Mouse (Mus musculus): Measurements from ENCODE around the gene Lama2. TPM values are rescaled to one million over a fixed set of nuclear protein-coding genes. Genes with fewer than 3 reads are reported as not detected.

Lama2 gene
- polyA plus RNA-seq, 1 experiment from 2014 or later: 33.2 TPM

GRCm38 (mm10) chr10:27164738-27165137 lies 454.8 kb downstream of the Lama2 start:
- no peaks in the 10 kb centered on the region for H3K4me1 ChIP-seq (ENCODE audit: control insufficient read depth in 2 of 2, insufficient read depth in 2 of 2, low read length in 2 of 2)
- no peaks in the 10 kb centered on the region for H3K9me3 ChIP-seq (ENCODE audit: control insufficient read depth, low read length)
- WGBS: 77% methylated on average over 3 of the region's 3 CpGs
- H3K9ac ChIP-seq (ENCODE audit: low read length): no peak overlapping the region
- no peaks in the 10 kb centered on the region for H3K36me3 ChIP-seq (ENCODE audit: control insufficient read depth, insufficient read depth, low read length)
- no peak overlapping the region for H3K27ac ChIP-seq (replicated peaks in 1 of 2; ENCODE audit: control insufficient read depth in 1 of 2, insufficient read depth in 1 of 2, low read depth in 2 of 2, low read length in 2 of 2)
- no peak for ATAC-seq (ENCODE audit: insufficient number of reproducible peaks, insufficient read depth, low FRiP score, low read depth)
- H3K4me3 ChIP-seq (ENCODE audit: control insufficient read depth in 1 of 2, insufficient read depth in 1 of 2, low read depth in 1 of 2, low read length in 2 of 2): no peak overlapping the region
- no peak overlapping the region for H3K4me2 ChIP-seq (ENCODE audit: low read length)
- no peaks in the 10 kb centered on the region for H3K27me3 ChIP-seq (ENCODE audit: control insufficient read depth, insufficient read depth, low read length)

- H3K27ac ChIP-seq (replicated peaks in 1 of 2; ENCODE audit: control insufficient read depth in 1 of 2, insufficient read depth in 1 of 2, low read depth in 2 of 2, low read length in 2 of 2): no peak overlapping the region
- no peaks in the 10 kb centered on the region for H3K4me1 ChIP-seq (ENCODE audit: control insufficient read depth in 2 of 2, insufficient read depth in 2 of 2, low read length in 2 of 2)
- no peak overlapping the region for H3K9ac ChIP-seq (ENCODE audit: low read length)
- ATAC-seq (ENCODE audit: insufficient number of reproducible peaks, insufficient read depth, low FRiP score, low read depth): no peak
- no peak overlapping the region for H3K4me2 ChIP-seq (ENCODE audit: low read length)
- no peaks in the 10 kb centered on the region for H3K27me3 ChIP-seq (ENCODE audit: control insufficient read depth, insufficient read depth, low read length)
- H3K36me3 ChIP-seq (ENCODE audit: control insufficient read depth, insufficient read depth, low read length): no peaks in the 10 kb centered on the region
- 78% methylated on average over 2 of the region's 2 CpGs for WGBS
- no peak overlapping the region for H3K4me3 ChIP-seq (ENCODE audit: control insufficient read depth in 1 of 2, insufficient read depth in 1 of 2, low read depth in 1 of 2, low read length in 2 of 2)
- H3K9me3 ChIP-seq (ENCODE audit: control insufficient read depth, low read length): no peaks in the 10 kb centered on the region
Observed at GRCm38 (mm10) chr10:27162364-27162763, 457.2 kb downstream of the Lama2 start.

- no peak overlapping the region for H3K27ac ChIP-seq (replicated peaks in 1 of 2; ENCODE audit: control insufficient read depth in 1 of 2, insufficient read depth in 1 of 2, low read depth in 2 of 2, low read length in 2 of 2)
- no peak for ATAC-seq (ENCODE audit: insufficient number of reproducible peaks, insufficient read depth, low FRiP score, low read depth)
- no peak overlapping the region for H3K4me3 ChIP-seq (ENCODE audit: control insufficient read depth in 1 of 2, insufficient read depth in 1 of 2, low read depth in 1 of 2, low read length in 2 of 2)
- H3K4me2 ChIP-seq (ENCODE audit: low read length): no peak overlapping the region
- no peaks in the 10 kb centered on the region for H3K9me3 ChIP-seq (ENCODE audit: control insufficient read depth, low read length)
- no peaks in the 10 kb centered on the region for H3K36me3 ChIP-seq (ENCODE audit: control insufficient read depth, insufficient read depth, low read length)
- no peak overlapping the region for H3K9ac ChIP-seq (ENCODE audit: low read length)
- H3K27me3 ChIP-seq (ENCODE audit: control insufficient read depth, insufficient read depth, low read length): no peaks in the 10 kb centered on the region
- H3K4me1 ChIP-seq (ENCODE audit: control insufficient read depth in 2 of 2, insufficient read depth in 2 of 2, low read length in 2 of 2): no peaks in the 10 kb centered on the region
- 77% methylated on average over 3 of the region's 3 CpGs for WGBS
Observed at GRCm38 (mm10) chr10:27150220-27150619, 469.3 kb downstream of the Lama2 start.

- Histone ChIP-seq H3K9ac (ENCODE audit: low read length) (no peak overlapping the region), H3K9me3 (ENCODE audit: control insufficient read depth, low read length) (no peaks in the 10 kb centered on the region), H3K4me1 (ENCODE audit: control insufficient read depth in 2 of 2, insufficient read depth in 2 of 2, low read length in 2 of 2) (peaks cover 0 to 7% of the 10 kb centered on the region in 2 experiments; a peak in 2 of 4 replicates), H3K36me3 (ENCODE audit: control insufficient read depth, insufficient read depth, low read length) (no peaks in the 10 kb centered on the region), H3K4me3 (ENCODE audit: control insufficient read depth in 1 of 2, insufficient read depth in 1 of 2, low read depth in 1 of 2, low read length in 2 of 2) (no peak overlapping the region), H3K4me2 (ENCODE audit: low read length) (no peak overlapping the region), H3K27ac (replicated peaks in 1 of 2; ENCODE audit: control insufficient read depth in 1 of 2, insufficient read depth in 1 of 2, low read depth in 2 of 2, low read length in 2 of 2) (no peak overlapping the region), H3K27me3 (ENCODE audit: control insufficient read depth, insufficient read depth, low read length) (no peaks in the 10 kb centered on the region)
- WGBS: 10% methylated on average over 3 of the region's 3 CpGs
- no peak for ATAC-seq (ENCODE audit: insufficient number of reproducible peaks, insufficient read depth, low FRiP score, low read depth)
Observed at GRCm38 (mm10) chr10:27140422-27140821, 479.1 kb downstream of the Lama2 start.

GRCm38 (mm10) chr10:27135768-27136167 lies 483.8 kb downstream of the Lama2 start:
- H3K27ac ChIP-seq (replicated peaks in 1 of 2; ENCODE audit: control insufficient read depth in 1 of 2, insufficient read depth in 1 of 2, low read depth in 2 of 2, low read length in 2 of 2): no peak overlapping the region
- H3K9ac ChIP-seq (ENCODE audit: low read length): no peak overlapping the region
- no peaks in the 10 kb centered on the region for H3K27me3 ChIP-seq (ENCODE audit: control insufficient read depth, insufficient read depth, low read length)
- H3K4me3 ChIP-seq (ENCODE audit: control insufficient read depth in 1 of 2, insufficient read depth in 1 of 2, low read depth in 1 of 2, low read length in 2 of 2): no peak overlapping the region
- H3K9me3 ChIP-seq (ENCODE audit: control insufficient read depth, low read length): no peaks in the 10 kb centered on the region
- no peak overlapping the region for H3K4me2 ChIP-seq (ENCODE audit: low read length)
- no peak for ATAC-seq (ENCODE audit: insufficient number of reproducible peaks, insufficient read depth, low FRiP score, low read depth)
- WGBS: 63% methylated on average over 1 of the region's 1 CpGs
- no peaks in the 10 kb centered on the region for H3K36me3 ChIP-seq (ENCODE audit: control insufficient read depth, insufficient read depth, low read length)
- H3K4me1 ChIP-seq (ENCODE audit: control insufficient read depth in 2 of 2, insufficient read depth in 2 of 2, low read length in 2 of 2): peaks cover 0 to 18% of the 10 kb centered on the region in 2 experiments; a peak in 3 of 4 replicates

- no peak overlapping the region for H3K4me2 ChIP-seq (ENCODE audit: low read length)
- H3K36me3 ChIP-seq (ENCODE audit: control insufficient read depth, insufficient read depth, low read length): no peaks in the 10 kb centered on the region
- no peaks in the 10 kb centered on the region for H3K9me3 ChIP-seq (ENCODE audit: control insufficient read depth, low read length)
- no peak for ATAC-seq (ENCODE audit: insufficient number of reproducible peaks, insufficient read depth, low FRiP score, low read depth)
- no peak overlapping the region for H3K9ac ChIP-seq (ENCODE audit: low read length)
- WGBS: 10% methylated on average over 1 of the region's 1 CpGs
- H3K4me1 ChIP-seq (ENCODE audit: control insufficient read depth in 2 of 2, insufficient read depth in 2 of 2, low read length in 2 of 2): peaks cover 0 to 13% of the 10 kb centered on the region in 2 experiments; a peak in 3 of 4 replicates
- H3K27me3 ChIP-seq (ENCODE audit: control insufficient read depth, insufficient read depth, low read length): no peaks in the 10 kb centered on the region
- no peak overlapping the region for H3K27ac ChIP-seq (replicated peaks in 1 of 2; ENCODE audit: control insufficient read depth in 1 of 2, insufficient read depth in 1 of 2, low read depth in 2 of 2, low read length in 2 of 2)
- H3K4me3 ChIP-seq (ENCODE audit: control insufficient read depth in 1 of 2, insufficient read depth in 1 of 2, low read depth in 1 of 2, low read length in 2 of 2): no peak overlapping the region
Observed at GRCm38 (mm10) chr10:27133135-27133534, 486.4 kb downstream of the Lama2 start.

GRCm38 (mm10) chr10:27127454-27127853 lies 492.1 kb downstream of the Lama2 start:
- H3K4me2 ChIP-seq (ENCODE audit: low read length): no peak overlapping the region
- H3K27ac ChIP-seq (replicated peaks in 1 of 2; ENCODE audit: control insufficient read depth in 1 of 2, insufficient read depth in 1 of 2, low read depth in 2 of 2, low read length in 2 of 2): peak overlapping the region; percentile 25 to 62; a peak in 3 of 4 replicates
- no peak for ATAC-seq (ENCODE audit: insufficient number of reproducible peaks, insufficient read depth, low FRiP score, low read depth)
- H3K36me3 ChIP-seq (ENCODE audit: control insufficient read depth, insufficient read depth, low read length): no peaks in the 10 kb centered on the region
- peaks cover 3 to 13% of the 10 kb centered on the region in 2 experiments for H3K4me1 ChIP-seq (ENCODE audit: control insufficient read depth in 2 of 2, insufficient read depth in 2 of 2, low read length in 2 of 2)
- no peaks in the 10 kb centered on the region for H3K9me3 ChIP-seq (ENCODE audit: control insufficient read depth, low read length)
- 54% methylated on average over 2 of the region's 2 CpGs for WGBS
- H3K4me3 ChIP-seq (ENCODE audit: control insufficient read depth in 1 of 2, insufficient read depth in 1 of 2, low read depth in 1 of 2, low read length in 2 of 2): no peak overlapping the region
- H3K9ac ChIP-seq (ENCODE audit: low read length): no peak overlapping the region
- no peaks in the 10 kb centered on the region for H3K27me3 ChIP-seq (ENCODE audit: control insufficient read depth, insufficient read depth, low read length)

- WGBS: 79% methylated on average over 5 of the region's 5 CpGs
- H3K9ac ChIP-seq (ENCODE audit: low read length): no peak overlapping the region
- ATAC-seq (ENCODE audit: insufficient number of reproducible peaks, insufficient read depth, low FRiP score, low read depth): no peak
- H3K4me3 ChIP-seq (ENCODE audit: control insufficient read depth in 1 of 2, insufficient read depth in 1 of 2, low read depth in 1 of 2, low read length in 2 of 2): no peak overlapping the region
- H3K4me1 ChIP-seq (ENCODE audit: control insufficient read depth in 2 of 2, insufficient read depth in 2 of 2, low read length in 2 of 2): peaks cover 3 to 13% of the 10 kb centered on the region in 2 experiments
- H3K27me3 ChIP-seq (ENCODE audit: control insufficient read depth, insufficient read depth, low read length): no peaks in the 10 kb centered on the region
- no peaks in the 10 kb centered on the region for H3K36me3 ChIP-seq (ENCODE audit: control insufficient read depth, insufficient read depth, low read length)
- no peak overlapping the region for H3K4me2 ChIP-seq (ENCODE audit: low read length)
- no peak overlapping the region for H3K27ac ChIP-seq (replicated peaks in 1 of 2; ENCODE audit: control insufficient read depth in 1 of 2, insufficient read depth in 1 of 2, low read depth in 2 of 2, low read length in 2 of 2)
- H3K9me3 ChIP-seq (ENCODE audit: control insufficient read depth, low read length): no peaks in the 10 kb centered on the region
Observed at GRCm38 (mm10) chr10:27123763-27124162, 495.8 kb downstream of the Lama2 start.

Measured in heart, embryonic 14.5 days (tissue).